Mouse (Mus musculus) MEL (cell line): ENCODE measurements at regions not wholly inside any gene's neighbourhood (a gene's known extent, or its start where the extent isn't known, plus 50 kb on each side); places are given as distances from the start of the nearest gene placed in this dataset.

Experiments used
- DNase-seq: peaks from one replicate; pipeline ENCODE4 v3.0.0; 2011; ENCODE audit warnings: low read depth, low spot score
- H3K27ac ChIP-seq: 2 replicates; pipeline ENCODE4 v1.5.1; 2012; ENCODE audit warnings: low read depth, mild to moderate bottlenecking, control low read depth, low read length, moderate library complexity; ENCODE audit not compliant: control insufficient read depth
- H3K27me3 ChIP-seq, 2 experiments: fragments of 150-350 bp in 1 of 2; sonication (generic) in 1 of 2; 2 replicates each; pipeline ENCODE4 v1.6.1; 2012; ENCODE audit warnings: low read length in 2 of 2, mild to moderate bottlenecking in 2 of 2, improper control_type of control experiment in 1 of 2, moderate library complexity in 1 of 2; ENCODE audit not compliant: insufficient read depth in 2 of 2, control insufficient read depth in 1 of 2
- H3K36me3 ChIP-seq, 2 experiments: 2 replicates each; pipeline ENCODE4 v1.6.1; 2012 to 2014; ENCODE audit warnings: low read length in 2 of 2, improper control_type of control experiment in 1 of 2, inconsistent platforms in 1 of 2, mild to moderate bottlenecking in 1 of 2; ENCODE audit not compliant: insufficient read depth in 2 of 2, control insufficient read depth in 1 of 2
- H3K4me1 ChIP-seq, 2 experiments: fragments of 150-350 bp in 1 of 2; sonication (generic) in 1 of 2; 2 replicates each; pipeline ENCODE4 v1.6.1; 2012; ENCODE audit warnings: low read length in 2 of 2, improper control_type of control experiment in 1 of 2, mild to moderate bottlenecking in 1 of 2; ENCODE audit not compliant: insufficient read depth in 2 of 2, control insufficient read depth in 1 of 2
- H3K4me3 ChIP-seq, 2 experiments: fragments of 150-350 bp in 1 of 2; sonication (generic) in 1 of 2; 2 replicates each; pipeline ENCODE4 v1.5.1; 2012; ENCODE audit warnings: low read depth in 2 of 2, low read length in 2 of 2, mild to moderate bottlenecking in 2 of 2, moderate library complexity in 2 of 2, control low read depth in 1 of 2, improper control_type of control experiment in 1 of 2; ENCODE audit not compliant: control insufficient read depth in 1 of 2, insufficient read depth in 1 of 2
- H3K79me2 ChIP-seq: 2 replicates; pipeline ENCODE4 v1.6.1; 2012; ENCODE audit warnings: mild to moderate bottlenecking, low read length, moderate library complexity; ENCODE audit not compliant: control insufficient read depth, poor library complexity, insufficient read depth
- H3K9ac ChIP-seq: 2 replicates; pipeline ENCODE4 v1.6.1; 2012; ENCODE audit warnings: low read depth, mild to moderate bottlenecking, control low read depth, low read length, moderate library complexity; ENCODE audit not compliant: control insufficient read depth, poor library complexity, severe bottlenecking
- H3K9me3 ChIP-seq: fragments of 150-350 bp; sonication (generic); replicated peaks from 2 replicates; pipeline ENCODE4 v1.6.1; 2012; ENCODE audit warnings: mild to moderate bottlenecking, low read length, improper control_type of control experiment, moderate library complexity; ENCODE audit not compliant: insufficient read depth
- ELF1 ChIP-seq: IDR thresholded peaks from 2 replicates; pipeline ENCODE4 v1.6.1; 2014; ENCODE audit warnings: low read depth, mild to moderate bottlenecking, inconsistent platforms, low read length, improper control_type of control experiment, moderate library complexity
- EP300 ChIP-seq, 2 experiments: IDR thresholded peaks; 2 replicates each; pipeline ENCODE4 v1.6.1; 2011; ENCODE audit warnings: improper control_type of control experiment in 2 of 2, low read length in 2 of 2, low read depth in 1 of 2, mild to moderate bottlenecking in 1 of 2
- GABPA ChIP-seq: IDR thresholded peaks from 2 replicates; pipeline ENCODE4 v1.6.1; 2012; ENCODE audit warnings: low read depth, mild to moderate bottlenecking, inconsistent platforms, low read length, improper control_type of control experiment, moderate library complexity
- JUND ChIP-seq: IDR thresholded peaks from 2 replicates; pipeline ENCODE4 v1.6.1; 2011; ENCODE audit warnings: low read depth, mild to moderate bottlenecking, improper control_type of control experiment, low read length
- KAT2A ChIP-seq: conservative IDR thresholded peaks from 2 replicates; pipeline ENCODE4 v1.6.1; 2012; ENCODE audit warnings: low read depth, low read length, improper control_type of control experiment, inconsistent platforms
- MAFK ChIP-seq: IDR thresholded peaks from 2 replicates; pipeline ENCODE4 v1.6.1; 2011; ENCODE audit warnings: low read depth, mild to moderate bottlenecking, low read length, improper control_type of control experiment, borderline replicate concordance
- RCOR1 ChIP-seq: IDR thresholded peaks from 2 replicates; pipeline ENCODE4 v1.6.1; 2012; ENCODE audit warnings: low read depth, mild to moderate bottlenecking, inconsistent platforms, low read length, improper control_type of control experiment
- TAL1 ChIP-seq: IDR thresholded peaks from 2 replicates; pipeline ENCODE4 v1.6.1; 2012; ENCODE audit warnings: mild to moderate bottlenecking, inconsistent platforms, low read length, moderate library complexity, mixed read lengths
- USF2 ChIP-seq, 2 experiments: IDR thresholded peaks; 2 replicates each; pipeline ENCODE4 v1.6.1; 2011 to 2012; ENCODE audit warnings: improper control_type of control experiment in 2 of 2, low read length in 2 of 2, borderline replicate concordance in 1 of 2, inconsistent platforms in 1 of 2, low read depth in 1 of 2, mild to moderate bottlenecking in 1 of 2; ENCODE audit not compliant: insufficient read depth in 1 of 2

GRCm38 (mm10) chr12:68584786-68585523, 574.0 kb downstream of the Rps29 start:
- H3K36me3 ChIP-seq: no peaks in the 10 kb centered on the region
- no peak overlapping the region for H3K9ac ChIP-seq
- TF ChIP-seq RCOR1: peak; percentile 42; the same call in 1 of the 2 replicates
- TF ChIP-seq GABPA: no peak
- no peaks in the 10 kb centered on the region for H3K79me2 ChIP-seq
- no peaks in the 10 kb centered on the region for H3K9me3 ChIP-seq
- no peaks in the 10 kb centered on the region for H3K27me3 ChIP-seq
- H3K4me3 ChIP-seq: no peak overlapping the region
- H3K27ac ChIP-seq: no peak overlapping the region
- peaks cover 0 to 3% of the 10 kb centered on the region in 2 experiments; a peak in 2 of 4 replicates for H3K4me1 ChIP-seq
- DNase-seq: no peak

GRCm38 (mm10) chr12:68579909-68580308, 579.1 kb downstream of the Rps29 start:
- no peak for TF ChIP-seq RCOR1
- TF ChIP-seq USF2 (IDR thresholded peaks at IDR 0.05; ENCODE audit: borderline replicate concordance in 1 of 2, insufficient read depth in 1 of 2, low read depth in 1 of 2, low read length in 2 of 2): no peak
- no peak for TF ChIP-seq ELF1
- TF ChIP-seq, all 39 proteins: peak for 0
- Histone ChIP-seq H3K4me1 (peaks cover 0 to 2% of the 10 kb centered on the region in 2 experiments; a peak in 2 of 4 replicates), H3K36me3 (no peaks in the 10 kb centered on the region), H3K9ac (no peak overlapping the region), H3K27me3 (no peaks in the 10 kb centered on the region), H3K4me3 (no peak overlapping the region), H3K9me3 (no peaks in the 10 kb centered on the region), H3K27ac (no peak overlapping the region), H3K79me2 (no peaks in the 10 kb centered on the region)
- no peak for DNase-seq

DNA sequence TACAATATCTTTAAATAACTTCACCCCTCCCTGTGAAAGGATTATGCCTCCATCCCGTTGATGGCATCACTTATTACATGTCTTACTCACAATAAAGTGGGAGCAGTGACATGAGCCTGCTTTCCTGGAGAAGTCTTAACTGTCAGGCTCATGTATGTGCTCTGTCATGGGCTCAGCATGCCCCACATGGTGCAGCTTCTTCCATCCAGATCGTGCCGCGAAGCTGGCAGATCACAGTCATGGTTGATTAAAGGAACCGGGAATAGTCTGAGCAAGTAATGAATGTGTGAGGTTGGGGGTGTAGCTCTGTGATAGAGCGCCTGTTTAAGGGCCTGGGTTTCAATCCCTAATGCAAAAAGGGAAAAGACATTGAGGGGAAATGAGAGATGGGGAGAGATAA, 581.5 kb downstream of the Rps29 start:
- Histone ChIP-seq H3K9me3 (no peaks in the 10 kb centered on the region), H3K4me1 (no peaks in the 10 kb centered on the region), H3K36me3 (no peaks in the 10 kb centered on the region), H3K27ac (no peak overlapping the region), H3K79me2 (no peaks in the 10 kb centered on the region), H3K9ac (no peak overlapping the region), H3K4me3 (no peak overlapping the region), H3K27me3 (no peaks in the 10 kb centered on the region)
- TF ChIP-seq TAL1: no peak
- TF ChIP-seq GABPA: no peak
- TF ChIP-seq USF2 (IDR thresholded peaks at IDR 0.05; ENCODE audit: borderline replicate concordance in 1 of 2, insufficient read depth in 1 of 2, low read depth in 1 of 2, low read length in 2 of 2): no peak
- no peak for TF ChIP-seq JUND
- no peak for TF ChIP-seq EP300 (IDR thresholded peaks at IDR 0.05; ENCODE audit: low read depth in 1 of 2, low read length in 2 of 2)
- no peak for TF ChIP-seq RCOR1
- TF ChIP-seq MAFK: no peak
- TF ChIP-seq KAT2A: no peak
- no peak for DNase-seq
